Mouse (Mus musculus): ENCODE data around the gene Pnkp. TPM values are rescaled to one million over a fixed set of nuclear protein-coding genes. Genes with fewer than 3 reads are reported as not detected.

Pnkp gene
- total RNA-seq (2021), result 10 to 100 TPM; 18.6 to 21.1 TPM

DNA sequence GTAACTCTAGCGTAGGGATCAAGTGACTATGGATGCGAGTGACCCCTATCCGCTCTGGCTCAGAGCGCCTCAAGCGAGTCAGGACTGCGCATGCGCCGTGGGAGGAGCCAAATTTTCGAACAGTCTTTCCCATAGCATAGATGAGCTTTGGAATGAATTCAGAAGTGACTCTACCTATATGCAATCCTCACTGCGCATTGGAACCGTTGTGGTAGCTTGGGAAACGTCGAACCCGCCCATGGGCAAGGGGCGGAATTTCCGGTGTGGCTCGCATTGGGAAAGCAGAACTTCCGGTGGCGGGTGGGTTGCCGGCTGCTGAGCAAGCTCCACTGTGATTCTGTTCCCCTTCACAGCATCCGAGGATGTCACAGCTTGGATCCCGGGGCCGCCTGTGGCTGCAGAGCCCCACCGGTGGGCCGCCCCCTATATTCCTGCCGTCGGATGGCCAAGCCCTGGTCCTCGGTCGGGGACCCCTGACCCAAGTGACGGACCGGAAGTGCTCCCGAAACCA lies at the start of gene Pnkp:
TSS of gene Pnkp (plus strand) at position 98 of the 511 bp plus-strand sequence.
- DNase-seq, result peak; percentile 83 to 90
- intact Hi-C loops (cut with DNase I), result loop anchor here (5.0 kb wide), 1 partner anchor 40 kb away; the partner anchor contains the start of gene Fuz

DNA sequence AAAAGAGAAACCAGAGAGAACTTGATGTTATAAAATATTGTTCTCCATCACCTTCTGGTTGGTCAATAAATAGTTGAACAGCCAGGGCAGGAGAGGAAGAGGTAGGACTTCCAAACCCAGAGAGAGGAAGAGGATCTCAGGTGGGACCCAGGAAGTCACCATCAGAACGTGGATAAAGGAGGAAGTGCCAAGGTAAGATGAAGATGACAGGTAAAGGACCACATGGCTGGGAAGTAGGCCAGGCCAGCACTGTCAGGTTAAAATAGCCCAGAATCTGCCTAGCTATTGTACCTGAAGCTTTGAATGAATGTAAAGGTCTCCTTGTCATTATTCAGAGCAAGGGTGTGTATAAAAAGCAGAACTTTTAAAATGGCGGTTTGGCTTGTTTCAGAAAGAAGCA lies 48.0 kb upstream of the Pnkp start:
- DNase-seq, result no peak
- intact Hi-C loops (cut with DNase I), result no loop called here

DNA sequence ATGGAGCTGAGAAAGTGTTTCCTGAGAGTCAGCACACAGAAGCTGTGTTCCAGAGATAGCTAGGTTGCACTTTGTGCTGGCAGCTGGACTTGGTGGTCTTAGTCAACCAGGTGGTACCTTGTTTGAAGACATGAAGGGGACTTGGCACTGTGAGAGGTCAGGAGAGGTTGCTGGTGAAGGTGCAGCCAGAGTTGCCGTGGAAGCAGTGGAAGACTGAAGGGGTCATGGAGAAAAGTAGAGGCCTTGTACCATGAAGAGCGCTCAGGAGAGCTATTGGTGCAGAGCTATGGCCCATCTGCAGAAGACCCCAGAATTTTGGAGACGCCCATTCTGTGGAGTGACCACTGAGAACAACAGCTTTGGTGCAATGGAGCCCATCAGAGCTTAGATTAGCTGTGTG lies 47.5 kb upstream of the Pnkp start:
- DNase-seq, result no peak
- intact Hi-C loops (cut with DNase I), result no loop called here

DNA sequence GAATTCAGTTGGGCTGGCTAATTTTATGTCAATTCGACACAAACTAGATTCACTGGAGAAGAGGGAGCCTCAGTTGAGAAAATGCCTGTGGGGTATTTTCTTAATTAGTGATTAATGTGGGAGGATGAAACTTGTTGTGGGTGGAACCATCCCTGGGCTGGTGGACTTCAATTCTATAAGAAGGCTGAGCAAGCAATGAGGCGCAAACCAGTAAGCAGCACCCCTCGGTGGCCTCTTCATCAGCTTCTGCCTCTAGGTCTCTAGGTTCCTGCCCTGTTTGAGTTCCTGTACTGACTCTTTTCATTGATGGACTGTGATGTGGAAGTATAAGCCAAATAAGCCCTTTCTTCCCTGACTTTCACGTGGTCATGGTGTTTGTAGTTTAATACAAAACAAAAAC lies 46.6 kb upstream of the Pnkp start:
- intact Hi-C loops (cut with DNase I), result loop anchor here (5.0 kb wide), 1 partner anchor 38 kb away; no protein-coding TSS in a partner anchor

DNA sequence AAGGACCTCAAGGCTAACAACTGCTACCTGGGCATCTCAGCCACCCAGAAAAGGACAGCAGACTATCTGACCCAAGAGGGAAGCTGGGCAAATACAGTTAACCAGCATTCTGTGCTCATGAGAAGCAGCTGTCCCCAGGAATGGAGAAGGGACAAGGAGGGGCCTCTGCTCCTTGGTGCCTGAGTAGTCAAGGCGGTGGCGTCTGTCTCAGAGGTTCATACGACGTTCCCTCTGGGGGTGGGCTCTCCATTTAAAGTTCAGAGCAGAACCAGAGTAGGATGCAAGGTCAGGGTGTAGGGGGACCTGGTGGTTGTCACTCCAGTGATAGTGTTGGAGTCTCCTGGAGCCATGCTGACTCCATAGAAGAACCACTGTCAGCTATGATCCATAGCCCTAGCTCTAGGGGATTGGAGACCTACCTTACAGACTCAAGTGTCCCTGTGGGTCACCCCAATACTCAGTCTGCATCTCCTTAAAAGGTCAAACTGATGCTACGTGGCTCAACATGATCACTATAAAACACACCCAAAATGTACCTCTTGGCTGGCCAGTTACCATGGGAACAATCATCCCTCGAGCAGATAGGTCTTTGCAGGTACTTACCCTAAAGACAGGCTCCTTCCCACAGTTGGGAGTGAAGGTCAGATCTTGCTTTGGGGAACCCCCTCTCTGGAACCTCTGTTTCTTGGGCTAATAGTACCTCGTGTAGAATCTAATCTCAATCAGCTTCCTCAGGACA lies 46.0 kb upstream of the Pnkp start:
- no peak for DNase-seq
- intact Hi-C loops (cut with DNase I), result loop anchor here (5.0 kb wide), 1 partner anchor 39 kb away; no protein-coding TSS in a partner anchor

More for the DNA sequence above, 46.6 kb upstream of the Pnkp start:
- no peak for DNase-seq

DNA sequence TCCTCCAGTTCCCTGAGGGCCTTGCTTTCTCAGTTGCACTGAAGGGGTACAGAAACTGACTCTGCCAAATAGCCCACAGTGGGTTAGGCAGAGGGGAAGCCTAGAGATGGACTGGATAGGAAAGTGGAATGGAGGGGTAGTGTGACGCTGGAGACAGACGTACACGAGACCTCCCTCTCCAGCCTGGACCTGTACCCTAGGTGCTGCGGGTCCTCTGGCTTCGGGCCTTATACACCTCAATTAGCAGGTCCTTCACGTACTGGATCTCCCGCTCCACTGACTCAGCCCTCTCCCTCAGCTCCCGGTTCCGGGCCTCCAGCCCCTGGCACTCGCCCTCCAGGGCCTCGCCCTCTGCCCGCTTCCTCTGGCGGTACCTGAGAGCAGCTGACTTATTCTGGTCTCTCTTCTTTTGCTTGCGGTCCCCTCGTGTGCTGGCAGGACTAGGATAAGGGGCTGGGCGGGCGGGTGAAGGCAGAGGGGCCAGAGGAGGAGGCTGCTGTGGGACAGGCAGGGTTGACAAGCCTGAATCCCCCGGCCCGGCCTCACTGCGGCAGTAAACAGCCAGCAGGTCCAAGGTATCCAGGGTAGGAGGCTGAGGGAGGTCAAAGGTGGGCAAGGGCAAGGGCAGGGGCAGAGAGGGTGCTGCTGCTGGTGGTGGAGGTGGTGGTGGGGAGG lies 44.2 kb upstream of the Pnkp start:
- no peak for DNase-seq
- intact Hi-C loops (cut with DNase I), result loop anchor here (5.0 kb wide), 1 partner anchor 40 kb away; no protein-coding TSS in a partner anchor

DNA sequence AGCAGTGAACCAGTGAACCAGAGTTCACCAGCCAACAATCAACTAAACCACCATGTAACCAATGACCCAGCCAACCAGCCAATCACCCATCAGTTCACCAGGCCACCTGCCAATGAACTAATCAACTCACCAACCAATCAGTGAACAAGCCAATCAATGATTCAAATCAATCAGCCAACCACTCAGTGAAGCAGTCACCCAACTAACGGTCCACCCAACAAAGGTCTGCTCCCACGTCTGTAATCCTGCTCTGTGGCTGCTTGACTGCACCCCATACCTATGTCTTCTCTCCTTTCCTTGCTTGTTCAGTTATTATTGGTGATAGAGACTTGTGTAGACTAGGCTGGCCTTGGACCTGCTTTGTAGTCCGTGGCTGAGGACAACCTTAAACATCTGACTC lies 43.0 kb upstream of the Pnkp start:
- intact Hi-C loops (cut with DNase I), result loop anchor here (2.0 to 5.0 kb wide), 2 partner anchors 42 to 63 kb away; partner anchors contain the start of gene Zfp473
- DNase-seq, result no peak

DNA sequence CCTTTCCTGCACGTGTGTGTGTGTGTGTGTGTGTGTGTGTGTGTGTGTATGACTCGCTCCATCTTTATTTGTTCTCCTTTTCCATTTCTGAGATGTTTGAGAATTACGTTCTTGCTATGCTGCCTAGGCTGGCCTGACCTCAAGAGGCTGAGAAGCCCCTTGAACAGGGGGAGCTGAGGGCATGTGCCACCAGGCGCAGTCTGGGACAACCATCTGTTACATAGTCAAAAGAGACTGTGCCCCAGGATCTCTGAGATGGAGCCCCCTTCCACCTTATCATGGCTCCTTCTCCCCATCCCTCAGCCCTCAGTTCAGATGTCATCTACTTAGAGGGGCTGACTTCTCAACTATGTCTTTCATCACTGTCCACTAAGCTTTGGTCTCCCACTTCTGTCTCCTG lies 42.5 kb upstream of the Pnkp start:
- no peak for DNase-seq
- intact Hi-C loops (cut with DNase I), result loop anchor here (2.0 to 5.0 kb wide), 2 partner anchors 42 to 64 kb away; partner anchors contain the start of gene Zfp473

DNA sequence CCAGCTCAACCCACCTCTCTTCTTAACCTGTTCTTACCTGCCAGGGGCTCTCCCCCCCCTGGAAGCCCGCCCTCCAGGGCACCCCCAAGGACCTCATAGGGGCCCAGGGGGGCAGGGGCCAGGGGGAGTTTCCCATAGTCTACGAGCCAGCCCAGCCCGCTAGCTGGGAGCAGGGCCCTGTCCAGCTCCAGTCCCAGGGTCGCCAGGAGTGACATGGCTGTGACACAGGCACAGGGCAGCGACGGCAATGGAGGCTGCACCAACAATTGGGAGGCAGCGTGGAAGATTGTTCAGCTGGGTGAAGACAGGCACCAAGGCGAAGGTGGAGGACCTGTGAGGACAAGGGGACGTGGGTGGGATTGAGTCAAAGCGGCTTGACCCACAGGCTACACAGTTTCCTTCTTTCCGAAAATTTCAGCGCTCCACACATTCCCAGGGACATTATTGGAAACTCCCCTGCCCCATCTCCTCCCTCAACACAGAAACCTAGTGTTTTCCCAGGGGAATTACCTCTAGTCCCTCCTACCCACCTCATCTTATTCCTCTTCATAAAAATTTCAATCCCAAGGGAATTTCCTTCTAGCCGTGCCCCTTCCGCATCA lies 41.9 kb upstream of the Pnkp start:
- no peak for DNase-seq
- intact Hi-C loops (cut with DNase I), result loop anchor here (2.0 to 5.0 kb wide), 2 partner anchors 43 to 64 kb away; partner anchors contain the start of gene Zfp473

DNA sequence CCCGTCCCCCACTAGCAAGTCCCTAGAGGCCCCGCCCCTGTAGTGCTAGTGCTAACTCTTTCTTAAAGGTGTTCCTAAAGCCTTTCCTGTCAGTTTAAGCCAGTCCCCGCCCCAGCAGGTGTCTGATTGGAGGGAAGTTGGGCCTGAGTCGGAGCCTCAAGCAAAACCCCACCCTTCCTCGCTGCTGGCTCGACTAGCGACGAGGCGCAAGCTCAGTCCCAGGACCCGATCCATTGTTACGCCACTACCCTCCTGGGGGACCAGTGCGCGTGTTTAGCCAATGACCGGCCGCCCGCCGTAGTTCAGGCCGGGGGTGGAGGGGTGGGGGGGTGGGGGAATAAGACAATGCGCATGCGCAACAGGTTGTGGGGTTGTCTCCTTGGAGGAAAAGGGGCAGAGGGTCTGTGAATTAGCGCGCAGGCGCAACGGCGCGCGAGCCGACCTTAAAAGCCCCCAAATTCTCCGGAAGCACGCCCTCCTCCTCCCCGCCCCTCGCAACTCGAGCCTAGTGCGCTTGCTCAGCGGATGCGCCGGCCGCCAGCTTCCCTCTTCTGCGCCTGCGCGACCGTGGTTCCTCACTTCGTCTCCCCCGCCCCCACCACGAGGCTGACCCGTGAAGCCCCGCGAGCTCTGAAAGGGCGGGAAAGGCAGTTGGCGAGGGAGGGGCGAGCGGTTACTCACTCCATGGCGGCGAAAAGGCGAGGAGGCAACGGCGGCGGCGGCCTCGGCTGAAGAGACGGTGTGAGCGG lies 41.0 kb upstream of the Pnkp start, which contains the start of the genes Nup62 and Il4i1:
TSS of gene Nup62 (plus strand) at position 368 of the 749 bp plus-strand sequence.
TSS of gene Il4i1 (plus strand) at position 667 of the 749 bp plus-strand sequence.
- intact Hi-C loops (cut with DNase I), result loop anchor here (2.0 kb wide), 1 partner anchor 65 kb away; the partner anchor contains the start of gene Zfp473
- DNase-seq, result peak; percentile 98 to 99

DNA sequence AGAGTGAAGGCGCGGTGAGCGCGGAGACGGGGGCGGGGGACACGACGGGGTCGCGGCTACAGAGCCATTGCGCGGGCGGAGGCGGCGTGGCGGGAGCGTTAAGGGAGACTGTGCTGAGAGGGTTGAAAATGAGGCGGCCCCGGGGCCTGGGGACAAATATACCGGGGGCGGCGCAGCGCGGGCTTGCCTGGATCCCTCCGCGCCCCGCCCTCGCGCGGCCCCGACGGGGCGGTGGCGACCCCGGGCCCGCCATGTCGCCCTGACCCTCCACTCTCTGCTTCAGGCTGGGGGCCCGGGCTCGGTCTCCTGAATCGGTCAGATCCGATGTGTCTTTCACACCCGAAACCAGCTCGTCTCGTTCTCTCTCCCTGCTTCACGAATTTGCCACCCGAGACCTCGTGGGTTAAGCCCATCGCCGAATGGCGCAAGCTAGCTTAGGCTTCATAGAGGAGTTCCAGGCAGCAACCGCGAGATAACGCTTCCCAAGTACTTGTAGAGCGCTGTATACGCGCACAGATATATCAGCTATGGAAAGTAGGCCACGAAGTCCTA lies 40.4 kb upstream of the Pnkp start, which contains the start of gene Atf5:
TSS of gene Atf5 (minus strand) at position 189 of the 552 bp plus-strand sequence.
- intact Hi-C loops (cut with DNase I), result no loop called here
- DNase-seq, result peak; percentile 68 to 81

DNA sequence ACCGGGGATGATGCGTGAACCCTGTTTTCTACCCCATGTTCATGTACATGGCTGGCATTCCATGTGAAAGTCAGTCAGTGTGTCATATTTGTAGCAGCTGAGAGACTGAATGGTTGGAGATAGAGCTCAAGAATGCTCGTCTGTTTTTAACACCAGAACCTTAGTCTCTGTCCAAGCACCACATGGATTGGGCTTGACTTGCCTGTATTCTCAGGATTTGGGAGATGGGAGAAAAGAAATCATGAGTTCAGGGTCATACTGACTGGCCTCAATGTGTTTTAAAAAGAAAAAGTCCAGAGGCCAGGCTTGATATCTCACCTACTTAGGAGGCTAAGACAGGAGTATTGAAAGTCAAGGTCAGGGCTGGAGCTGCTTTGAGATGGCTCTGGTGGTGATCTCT lies 39.5 kb upstream of the Pnkp start:
- intact Hi-C loops (cut with DNase I), result no loop called here
- DNase-seq, result no peak

DNA sequence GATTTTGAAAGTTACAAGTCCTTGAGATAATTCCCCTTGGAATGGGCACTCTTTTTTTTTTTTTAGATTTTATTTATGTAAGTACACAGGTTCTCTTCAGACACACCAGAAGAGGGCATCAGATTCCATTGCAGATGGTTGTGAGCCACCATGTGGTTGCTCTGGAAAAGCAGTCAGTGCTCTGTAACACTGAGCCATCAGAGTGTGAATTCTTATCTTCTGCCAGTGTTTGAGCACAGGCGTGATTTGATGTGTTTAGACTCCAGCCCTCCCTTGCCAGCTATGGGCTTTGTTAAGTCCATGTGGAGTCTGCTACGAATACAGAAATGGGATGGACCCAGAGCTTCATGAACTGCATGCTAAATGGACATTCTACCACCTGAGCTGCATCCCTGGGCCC lies 38.8 kb upstream of the Pnkp start:
- intact Hi-C loops (cut with DNase I), result no loop called here
- DNase-seq, result no peak

DNA sequence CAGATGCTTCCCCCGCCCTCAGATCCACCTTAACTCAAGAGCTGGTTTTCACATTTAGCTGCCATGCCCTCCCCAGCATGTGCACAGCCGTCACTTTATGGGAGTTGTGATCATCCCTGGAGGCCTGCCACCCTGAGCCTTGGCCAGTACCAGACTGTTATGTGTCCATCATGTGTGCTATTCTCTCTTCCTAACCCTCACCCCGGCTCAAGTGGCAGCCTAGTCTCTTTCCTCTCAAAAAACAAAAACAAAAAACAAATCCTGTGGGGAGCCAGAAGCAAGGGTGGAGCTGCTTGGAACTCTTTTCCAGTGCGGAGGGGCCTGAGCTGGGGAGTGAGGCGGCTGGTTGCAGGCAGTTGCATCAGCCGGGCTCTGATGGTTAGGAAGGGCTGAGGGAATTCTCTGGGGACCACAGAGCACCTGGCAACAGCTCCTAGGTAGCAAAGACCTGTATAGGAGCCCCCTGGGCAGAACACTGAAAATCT lies 38.1 kb upstream of the Pnkp start:
- DNase-seq, result peak; percentile 63 to 69
- intact Hi-C loops (cut with DNase I), result no loop called here

DNA sequence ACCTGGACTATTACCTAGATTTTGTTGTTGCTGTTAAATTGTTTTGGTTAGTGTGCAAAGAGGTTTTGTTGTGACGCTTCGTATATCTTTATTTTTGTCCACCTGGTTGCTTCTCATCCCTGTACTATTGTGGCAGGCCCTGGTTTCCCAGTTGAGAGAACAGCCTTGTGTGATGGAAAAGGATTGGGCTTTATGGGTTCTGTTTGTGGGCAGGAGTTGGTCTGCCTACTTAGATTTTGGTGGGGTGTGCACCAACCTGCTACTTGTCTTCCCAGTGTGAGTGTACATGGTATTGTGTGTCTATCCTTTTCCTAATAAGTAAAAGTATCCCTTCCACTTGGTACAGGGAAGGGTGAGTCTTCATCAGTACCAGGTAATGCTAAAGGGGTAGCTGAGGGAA lies 37.5 kb upstream of the Pnkp start:
- peak; percentile 1 to 8 for DNase-seq
- intact Hi-C loops (cut with DNase I), result no loop called here

DNA sequence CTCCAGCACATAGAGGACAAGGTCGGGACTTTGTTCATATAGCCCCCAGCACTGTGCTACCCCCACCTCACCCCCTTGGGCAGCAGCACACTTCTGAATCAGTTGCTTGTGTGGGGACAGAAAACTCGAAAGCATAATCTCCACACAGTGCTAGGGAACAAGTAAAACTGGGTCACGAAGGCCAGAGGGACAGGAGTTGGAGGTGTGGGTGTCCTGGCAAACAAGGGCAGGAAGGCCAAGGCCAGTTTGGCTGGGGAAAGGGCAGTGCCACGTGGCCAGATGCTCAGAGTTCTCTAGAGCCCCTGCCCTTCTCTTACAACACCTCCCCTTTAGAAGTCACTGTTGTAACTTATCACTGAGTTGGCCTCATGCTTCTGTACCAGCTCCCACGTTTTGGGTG lies 37.1 kb upstream of the Pnkp start:
- intact Hi-C loops (cut with DNase I), result no loop called here
- peak; percentile 8 to 12 for DNase-seq

DNA sequence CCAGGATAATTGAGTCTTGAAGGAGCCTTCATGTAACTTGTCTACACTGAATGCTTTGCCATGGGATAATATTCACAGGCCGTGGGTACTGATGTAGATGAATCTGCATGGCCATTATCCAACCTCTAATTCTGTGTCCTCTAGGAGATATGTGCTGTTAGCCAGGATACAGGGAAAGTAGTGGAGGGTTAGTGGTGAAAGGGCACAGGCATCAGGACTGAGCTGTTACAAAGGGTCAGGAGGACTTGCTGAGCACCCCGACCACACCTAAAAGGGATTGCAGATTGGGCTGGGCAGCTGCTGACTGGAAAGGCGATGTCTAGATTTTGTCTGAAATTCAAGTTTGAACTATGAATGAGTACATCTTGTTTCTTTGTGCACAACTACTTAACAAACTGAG lies 36.4 kb upstream of the Pnkp start:
- intact Hi-C loops (cut with DNase I), result no loop called here
- DNase-seq, result peak in 1 of 2 experiments; percentile 3

DNA sequence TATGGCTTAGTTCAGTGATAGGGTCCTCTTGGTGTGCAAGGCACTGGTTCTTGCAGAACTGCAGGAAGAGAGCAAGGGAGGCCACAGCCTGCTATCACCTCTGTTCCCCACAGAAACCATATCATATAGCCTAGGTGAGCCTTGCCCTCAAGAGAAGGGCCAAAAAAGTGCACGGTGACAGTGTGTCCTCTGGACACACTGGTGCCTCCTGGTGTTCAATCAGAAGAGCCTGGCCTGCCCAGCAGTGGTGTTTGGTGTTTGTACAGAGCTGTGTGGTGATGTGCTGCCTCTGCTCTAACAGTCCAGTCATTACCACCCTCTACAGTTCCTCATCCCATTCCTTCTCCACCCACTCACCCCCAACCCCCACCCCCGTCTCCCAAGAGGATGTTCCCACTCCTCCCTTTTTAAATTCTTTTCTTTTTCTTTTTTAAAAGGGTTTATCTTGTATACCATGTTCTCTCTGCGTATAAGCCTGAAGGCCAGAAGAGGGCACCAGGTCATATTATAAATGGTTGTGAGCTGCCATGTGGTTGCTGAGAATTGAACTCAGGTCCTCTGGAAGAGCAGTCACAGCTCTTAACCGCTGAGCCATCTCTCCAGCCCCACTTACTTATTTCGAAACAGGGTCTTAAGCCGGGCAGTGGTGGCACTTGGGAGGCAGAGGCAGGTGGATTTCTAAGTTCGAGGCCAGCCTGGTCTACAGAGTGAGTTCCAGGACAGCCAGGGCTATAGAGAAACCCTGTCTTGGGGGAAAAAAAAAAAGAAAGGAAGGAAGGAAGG lies 35.1 kb upstream of the Pnkp start:
- intact Hi-C loops (cut with DNase I), result no loop called here
- DNase-seq, result peak; percentile 1

DNA sequence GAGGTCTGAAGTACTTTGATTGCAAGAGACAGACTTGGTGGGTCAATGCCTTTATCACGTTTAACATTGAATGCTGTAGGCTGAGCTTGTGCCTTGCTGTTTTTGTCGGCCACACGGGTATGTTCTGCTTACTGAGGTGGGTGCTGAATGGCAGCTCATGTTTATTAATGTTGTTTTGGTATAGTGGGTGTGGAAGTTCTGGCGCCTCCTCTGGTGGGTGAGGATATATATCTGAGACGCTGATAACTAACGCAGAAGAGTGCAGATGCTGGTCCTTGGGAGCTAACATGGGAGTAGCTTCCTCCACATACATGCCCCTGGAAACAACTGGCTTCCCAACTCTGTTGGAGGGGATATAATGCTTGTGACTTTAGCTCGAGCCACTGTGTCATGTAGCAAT lies 33.5 kb upstream of the Pnkp start:
- intact Hi-C loops (cut with DNase I), result no loop called here
- peak in 1 of 2 experiments; percentile 2 for DNase-seq
